Comparison of ENCODE assay signal across 14 mouse cellular contexts in the genomic region with DNA sequence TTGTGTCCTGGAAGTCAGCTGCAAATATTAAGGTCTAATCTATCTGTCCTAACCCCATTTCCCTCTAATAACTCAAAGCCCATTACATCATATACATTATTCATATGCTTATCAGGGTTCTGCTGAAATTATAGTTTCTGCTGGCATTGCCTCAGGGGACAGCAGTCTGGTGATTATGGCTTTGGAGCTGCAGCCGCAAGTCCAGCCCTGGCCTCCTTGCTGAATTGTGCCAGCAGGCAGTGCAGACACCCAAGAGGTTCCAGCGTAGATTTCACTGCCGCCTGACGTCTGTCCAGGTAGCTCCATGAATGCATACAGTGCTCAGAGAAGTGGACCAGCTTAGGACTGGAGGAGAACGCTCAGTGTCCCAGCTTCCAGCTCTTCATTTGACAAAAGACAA. TPM values are rescaled to one million over a fixed set of nuclear protein-coding genes. Genes with fewer than 3 reads are reported as not detected.
A peak's percentile ranks its signal among the peaks of the same experiment; 100 is the strongest.
DNase-seq lines count a peak whose midpoint lies in the region; ATAC-seq and TF ChIP-seq lines count a peak whose summit lies in the region.
"Had no signal": no experiment of that assay in that cellular context is flagged by ENCODE, and none has a peak within 500 bp of the region (broad histone marks: within the 10 kb centered on the region; RNA-seq: fewer than 3 reads in every experiment).

No protein-coding gene starts in this region.

- no peak overlapping the region for H3K4me3 ChIP-seq in forebrain, embryonic 13.5 days
- no peak overlapping the region for H3K4me3 ChIP-seq in forebrain, embryonic 10.5 days
- no peak overlapping the region for H3K4me3 ChIP-seq in lung, embryonic 16.5 days (ENCODE audit: low read length)
- no peak overlapping the region for H3K4me3 ChIP-seq in lung, adult 2 months (replicated peaks; ENCODE audit: extremely low read depth, low read depth, low read length)
- no peak overlapping the region for H3K4me3 ChIP-seq in hindbrain, embryonic 15.5 days
- no peak overlapping the region for H3K4me3 ChIP-seq in small intestine, adult 2 months (ENCODE audit: low read depth, low read length)
- H3K4me3 ChIP-seq: limb, embryonic 15.5 days had no signal

- H3K9ac ChIP-seq in forebrain, embryonic 13.5 days = no peak overlapping the region
- H3K9ac ChIP-seq in lung, embryonic 16.5 days (ENCODE audit: low read length) = no peak overlapping the region
- no peak overlapping the region for H3K9ac ChIP-seq in hindbrain, embryonic 15.5 days
- H3K9ac ChIP-seq: limb, embryonic 15.5 days had no signal

- H3K4me2 ChIP-seq in forebrain, embryonic 13.5 days = no peak overlapping the region
- no peak overlapping the region for H3K4me2 ChIP-seq in lung, embryonic 16.5 days (ENCODE audit: low read depth, low read length)
- H3K4me2 ChIP-seq in hindbrain, embryonic 15.5 days = no peak overlapping the region
- H3K4me2 ChIP-seq: limb, embryonic 15.5 days had no signal

- peaks cover 32% of the 10 kb centered on the region for H3K4me1 ChIP-seq in forebrain, embryonic 13.5 days
- H3K4me1 ChIP-seq in forebrain, embryonic 10.5 days = peaks cover 43% of the 10 kb centered on the region
- peaks cover 24% of the 10 kb centered on the region for H3K4me1 ChIP-seq in lung, embryonic 16.5 days (replicated peaks; ENCODE audit: control insufficient read depth, insufficient read depth, low read length)
- H3K4me1 ChIP-seq in lung, adult 2 months (ENCODE audit: control insufficient read depth, insufficient read depth, low read length) = peaks cover 6% of the 10 kb centered on the region
- H3K4me1 ChIP-seq in hindbrain, embryonic 15.5 days (replicated peaks) = peaks cover 32% of the 10 kb centered on the region
- H3K4me1 ChIP-seq in small intestine, adult 2 months (ENCODE audit: control insufficient read depth, insufficient read depth, insufficient read length, low read length) = peaks cover 11% of the 10 kb centered on the region

- H3K27me3 ChIP-seq in forebrain, embryonic 13.5 days = no peaks in the 10 kb centered on the region
- H3K27me3 ChIP-seq in forebrain, embryonic 10.5 days (ENCODE audit: poor library complexity, severe bottlenecking) = no peaks in the 10 kb centered on the region
- no peaks in the 10 kb centered on the region for H3K27me3 ChIP-seq in lung, embryonic 16.5 days (ENCODE audit: control insufficient read depth, insufficient read depth, low read depth, low read length)
- H3K27me3 ChIP-seq in hindbrain, embryonic 15.5 days = no peaks in the 10 kb centered on the region
- H3K27me3 ChIP-seq in small intestine, adult 2 months (ENCODE audit: control insufficient read depth, insufficient read depth, low read length) = no peaks in the 10 kb centered on the region
- H3K27me3 ChIP-seq: limb, embryonic 15.5 days had no signal

- H3K36me3 ChIP-seq in forebrain, embryonic 13.5 days (ENCODE audit: poor library complexity, severe bottlenecking) = no peaks in the 10 kb centered on the region
- H3K36me3 ChIP-seq in forebrain, embryonic 10.5 days (replicated peaks) = no peaks in the 10 kb centered on the region
- no peaks in the 10 kb centered on the region for H3K36me3 ChIP-seq in lung, embryonic 16.5 days (ENCODE audit: control insufficient read depth, insufficient read depth, low read length)
- H3K36me3 ChIP-seq in hindbrain, embryonic 15.5 days = no peaks in the 10 kb centered on the region
- H3K36me3 ChIP-seq in small intestine, adult 2 months (ENCODE audit: control insufficient read depth, insufficient read depth, low read length) = no peaks in the 10 kb centered on the region
- H3K36me3 ChIP-seq: limb, embryonic 15.5 days had no signal

- no peaks in the 10 kb centered on the region for H3K9me3 ChIP-seq in forebrain, embryonic 13.5 days (replicated peaks)
- H3K9me3 ChIP-seq in forebrain, embryonic 10.5 days = no peaks in the 10 kb centered on the region
- no peaks in the 10 kb centered on the region for H3K9me3 ChIP-seq in lung, embryonic 16.5 days (ENCODE audit: control insufficient read depth, low read length)
- no peaks in the 10 kb centered on the region for H3K9me3 ChIP-seq in hindbrain, embryonic 15.5 days
- H3K9me3 ChIP-seq: limb, embryonic 15.5 days had no signal

- no peak for ATAC-seq in forebrain, embryonic 13.5 days
- ATAC-seq in lung, embryonic 16.5 days (ENCODE audit: low read depth) = no peak
- no peak for ATAC-seq in hindbrain, embryonic 15.5 days (ENCODE audit: low FRiP score, low read depth)
- no peak for ATAC-seq in frontal cortex, adult (ENCODE audit: low TSS enrichment)

- no peak for DNase-seq in forebrain, embryonic 10.5 days (ENCODE audit: extremely low spot score, low spot score)
- no peak for DNase-seq in lung, adult 2 months
- DNase-seq in c-Kit-positive CD71-positive TER-119-positive erythroid progenitor cells, embryonic 14.5 days (ENCODE audit: low spot score) = no peak
- DNase-seq: adrenal gland, adult 8-10 months; kidney, postnatal 36 days; lung, postnatal 10 days; spleen, adult 18-20 months; thymus, adult 2 months had no signal

- WGBS in forebrain, embryonic 13.5 days = 80% methylated on average over 5 of the region's 5 CpGs
- 89% methylated on average over 5 of the region's 5 CpGs for WGBS in forebrain, embryonic 10.5 days
- WGBS in lung, embryonic 16.5 days = 47% methylated on average over 5 of the region's 5 CpGs
- WGBS in lung, adult 2 months = 73% methylated on average over 5 of the region's 5 CpGs
- WGBS in hindbrain, embryonic 15.5 days = 49% methylated on average over 5 of the region's 5 CpGs
- WGBS in small intestine, adult 2 months = 35% methylated on average over 5 of the region's 5 CpGs

- no peak for TF ChIP-seq CTCF in lung, adult 2 months (IDR thresholded peaks at IDR 0.05; ENCODE audit: insufficient read depth, low read length)
- no peak for TF ChIP-seq CTCF in small intestine, adult 2 months (IDR thresholded peaks at IDR 0.05; ENCODE audit: extremely low read depth, insufficient read length, insufficient replicate concordance, low read depth, low read length)

- no peak for TF ChIP-seq POLR2A in lung, adult 2 months (IDR thresholded peaks at IDR 0.05; ENCODE audit: borderline replicate concordance, extremely low read depth, low read depth, low read length)
- TF ChIP-seq POLR2A in small intestine, adult 2 months (IDR thresholded peaks at IDR 0.05; ENCODE audit: low read depth, low read length) = no peak

- 0 out of 2 replicates have a peak overlapping the region, but pooled peaks have one; percentile 1 for H3K27ac ChIP-seq in forebrain, embryonic 13.5 days
- H3K27ac ChIP-seq in forebrain, embryonic 10.5 days = no peak overlapping the region
- peak overlapping the region; percentile 72 for H3K27ac ChIP-seq in lung, embryonic 16.5 days (ENCODE audit: low read length)
- 0 out of 2 replicates have a peak overlapping the region, but pooled peaks have one; percentile 7 for H3K27ac ChIP-seq in hindbrain, embryonic 15.5 days (replicated peaks)
- peak overlapping the region; percentile 16; the same call in 1 of the 2 replicates for H3K27ac ChIP-seq in small intestine, adult 2 months (ENCODE audit: insufficient read depth, low read depth, low read length)
- H3K27ac ChIP-seq: limb, embryonic 15.5 days had no signal

RNA-seq across cellular contexts. Expression of gene Gm10645, which starts 16.8 kb away (rescaled TPM):
- polyA plus RNA-seq in forebrain, embryonic 13.5 days (2015; fragmentation: Nextera tagmentation; extraction: Ambion mirVana) = 5.1 and 5.2 TPM in 2 replicates
- polyA plus RNA-seq in forebrain, embryonic 10.5 days (2016; fragmentation: Nextera tagmentation; extraction: Ambion mirVana) = 1.4 and 2.3 TPM in 2 replicates
- polyA plus RNA-seq in lung, embryonic 16.5 days (2015; fragmentation: Nextera tagmentation; extraction: Ambion mirVana) = 0.23 and 0.89 TPM in 2 replicates
- polyA plus RNA-seq in lung, adult 2 months (2012; rRNA removed) = 0.67 and 1.4 TPM in 2 replicates
- 8.1 and 8.9 TPM in 2 replicates for polyA plus RNA-seq in hindbrain, embryonic 15.5 days (2015; fragmentation: Nextera tagmentation; extraction: Ambion mirVana)
- 0.77 and 1.1 TPM in 2 replicates for polyA plus RNA-seq in small intestine, adult 2 months (2012; rRNA removed)

RNA-seq across cellular contexts. Expression of gene Tbc1d9, which starts 17.6 kb away (rescaled TPM):
- 9.3 and 11.5 TPM in 2 replicates for polyA plus RNA-seq in forebrain, embryonic 13.5 days (2015; fragmentation: Nextera tagmentation; extraction: Ambion mirVana)
- polyA plus RNA-seq in forebrain, embryonic 10.5 days (2016; fragmentation: Nextera tagmentation; extraction: Ambion mirVana) = 2.4 and 3.6 TPM in 2 replicates
- 1.4 TPM in 2 replicates for polyA plus RNA-seq in lung, embryonic 16.5 days (2015; fragmentation: Nextera tagmentation; extraction: Ambion mirVana)
- 21.9 and 22.7 TPM in 2 replicates for polyA plus RNA-seq in lung, adult 2 months (2012; rRNA removed)
- 15.7 and 17.0 TPM in 2 replicates for polyA plus RNA-seq in hindbrain, embryonic 15.5 days (2015; fragmentation: Nextera tagmentation; extraction: Ambion mirVana)
- polyA plus RNA-seq in small intestine, adult 2 months (2012; rRNA removed) = 4.6 and 8.9 TPM in 2 replicates
